Mouse (Mus musculus) cerebellum, adult 9-10 months (tissue): ENCODE measurements at regions not wholly inside any gene's neighbourhood (a gene's known extent, or its start where the extent isn't known, plus 50 kb on each side); places are given as distances from the start of the nearest gene placed in this dataset.
"Not testable (repeated sequence)": the region's sequence is repeated elsewhere in the genome, so short reads cannot be mapped to it uniquely, and the experiment has no call there.

ENCODE experiments used
- DNase-seq: peaks from one replicate; pipeline ENCODE4 v3.0.0; 2022

GRCm38 (mm10) chr17:13654606-13655005, 105.7 kb upstream of the Afdn start:
- DNase-seq: not testable (repeated sequence)

DNA sequence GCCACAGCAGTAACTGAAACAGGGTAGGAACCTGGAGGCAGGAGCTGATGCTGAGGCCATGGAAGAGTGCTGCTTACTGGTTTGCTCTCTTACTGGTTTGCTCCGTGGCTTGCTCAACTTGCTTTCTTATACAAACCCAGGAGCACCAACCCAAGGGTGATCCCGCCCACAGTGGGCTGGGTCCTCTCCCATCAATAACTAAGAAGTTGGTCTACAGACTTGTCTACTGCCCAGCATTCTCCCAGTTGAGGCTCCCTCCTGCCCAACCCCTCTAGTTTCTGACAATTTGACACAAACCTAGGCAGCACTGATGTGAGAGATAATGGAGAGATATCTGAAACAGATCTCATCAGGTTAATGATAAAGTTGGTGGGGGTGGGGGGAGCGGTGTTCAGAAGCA, 104.3 kb upstream of the Afdn start:
- peak; percentile 47 for DNase-seq

DNA sequence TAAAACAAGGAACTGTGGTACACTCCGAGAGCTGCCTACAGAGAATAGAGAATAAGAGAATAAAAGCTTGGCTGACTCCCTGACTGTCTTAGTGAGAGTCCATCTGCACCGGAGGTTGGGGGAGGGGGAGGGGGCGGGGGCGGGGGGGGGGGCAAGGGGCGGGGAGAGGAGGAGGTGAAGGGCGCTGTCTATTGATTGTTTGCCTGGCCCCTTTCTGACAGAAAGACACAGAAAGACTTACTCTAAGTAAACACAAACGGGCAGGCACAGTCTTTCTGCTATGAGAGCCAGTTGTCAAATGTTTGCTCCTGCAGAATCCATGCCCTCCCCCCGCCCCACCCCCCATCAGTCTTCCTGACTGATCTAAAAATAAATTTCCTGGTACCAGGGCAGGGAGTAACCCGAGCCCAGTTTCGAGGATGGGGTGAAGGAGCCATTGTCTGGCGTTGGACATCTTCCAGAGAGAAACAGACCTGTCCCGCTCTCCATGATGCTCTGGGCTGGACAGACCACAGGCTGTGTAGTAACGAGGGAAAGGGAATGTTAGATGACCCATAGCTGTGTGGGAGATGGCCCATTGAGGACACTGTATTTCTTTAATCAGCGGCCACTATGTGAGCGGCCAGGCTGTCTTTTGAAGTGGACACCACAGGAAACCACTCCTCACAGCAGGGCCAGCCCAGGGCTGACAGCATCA, 103.7 kb upstream of the Afdn start:
- peak; percentile 76 for DNase-seq

DNA sequence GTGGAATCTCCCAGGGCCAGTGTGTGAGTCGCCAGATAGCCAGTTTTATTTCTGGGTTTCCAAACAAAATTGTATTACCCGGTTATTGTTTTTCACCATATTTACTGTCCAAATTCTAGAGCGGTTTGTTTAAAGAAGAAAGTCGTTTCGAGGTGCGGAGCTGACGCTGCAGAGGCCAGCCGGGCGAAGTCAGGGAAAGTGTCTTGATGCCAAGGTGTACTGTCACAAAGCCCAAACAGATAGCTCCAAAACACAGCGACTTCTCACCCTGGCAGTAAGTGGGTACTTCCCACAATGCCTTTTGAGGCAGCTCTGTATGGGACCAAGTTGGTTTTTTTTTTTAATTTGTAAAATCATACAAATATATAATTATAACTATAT, 103.2 kb upstream of the Afdn start:
- no peak for DNase-seq

GRCm38 (mm10) chr17:13657656-13658292, 102.6 kb upstream of the Afdn start:
- DNase-seq: peak; percentile 64

GRCm38 (mm10) chr17:13658321-13658978, 101.9 kb upstream of the Afdn start:
- DNase-seq: peak; percentile 49

GRCm38 (mm10) chr17:13659103-13659502, 101.2 kb upstream of the Afdn start:
- DNase-seq: no peak

DNA sequence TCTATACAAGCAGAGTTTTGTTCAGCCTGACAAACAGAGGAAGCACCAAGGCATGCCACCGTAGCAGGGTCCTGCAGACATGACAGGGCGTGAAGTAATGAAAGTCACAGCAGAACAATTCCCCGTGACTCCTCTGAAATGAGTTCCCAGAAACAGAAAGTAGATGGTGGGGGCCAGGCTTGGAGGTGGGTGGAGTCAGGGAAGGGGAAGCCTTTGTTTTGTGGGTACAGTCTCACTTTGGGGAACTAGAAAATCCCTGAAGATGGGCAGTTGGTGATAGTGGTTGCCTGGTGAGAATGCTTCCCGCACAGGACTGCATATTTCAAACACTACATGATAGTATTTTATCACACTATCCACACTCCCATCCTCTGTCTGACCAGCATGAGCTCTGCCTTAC, 100.4 kb upstream of the Afdn start:
- DNase-seq: no peak

- DNase-seq: no peak
These were observed 99.3 kb upstream of the Afdn start for GRCm38 (mm10) chr17:13661023-13661422.

- DNase-seq: no peak
These were observed 98.2 kb upstream of the Afdn start for GRCm38 (mm10) chr17:13662152-13662551.
